Mouse (Mus musculus) spleen, postnatal 0 days (tissue): ENCODE data around the gene Clec5a. TPM values are rescaled to one million over a fixed set of nuclear protein-coding genes. Genes with fewer than 3 reads are reported as not detected.

ENCODE experiments used
- polyA plus RNA-seq: library from polyadenylated mRNA; unstranded; fragments of >200 nt; fragmentation: Nextera tagmentation; extraction: Ambion mirVana; gene quantifications from 2 replicates; pipeline ENCODE4 v1.2.1, GENCODE M21; 2015

Clec5a gene
- polyA plus RNA-seq = 15.6 and 22.9 TPM in 2 replicates

GRCm38 (mm10) chr6:40585645-40586044 is at the start of gene Clec5a:
Clec5a (minus strand) TSS chr6:40585821.

GRCm38 (mm10) chr6:40628406-40629000 is 42.9 kb upstream of the Clec5a start, which contains the start of gene Mgam:
Mgam (plus strand) TSS chr6:40628831.

GRCm38 (mm10) chr6:40613260-40613852 is 27.7 kb upstream of the Clec5a start, which contains the start of gene Tas2r138:
Tas2r138 (minus strand) TSS chr6:40613310.

GRCm38 (mm10) chr6:40569187-40569586 is 16.4 kb downstream of the Clec5a start, which contains the start of gene Olfr460:
Olfr460 (plus strand) TSS chr6:40569487.

GRCm38 (mm10) chr6:40554950-40555349 is 30.7 kb downstream of the Clec5a start, which contains the start of gene Olfr461:
Olfr461 (minus strand) TSS chr6:40555050.

Other genes starting within 250 kb of the Clec5a start
- gene E330009J07Rik, start 149.7 kb downstream of the Clec5a start, polyA plus RNA-seq = 2.9 and 5.0 TPM in 2 replicates
- gene Wee2, start 146.7 kb downstream of the Clec5a start, polyA plus RNA-seq = not detected in 2 replicates
- gene Ssbp1, start 114.5 kb downstream of the Clec5a start, polyA plus RNA-seq = 93.6 and 104 TPM in 2 replicates
- gene Tas2r137, start 94.6 kb downstream of the Clec5a start, polyA plus RNA-seq = not detected in 2 replicates
- gene Tas2r108, start 92.3 kb downstream of the Clec5a start, polyA plus RNA-seq = not detected in 2 replicates
- not detected in 2 replicates for gene Prss37, start 66.3 kb downstream of the Clec5a start, polyA plus RNA-seq
- not detected in 2 replicates for gene Olfr461, start 30.8 kb downstream of the Clec5a start, polyA plus RNA-seq
- gene Olfr460, start 16.3 kb downstream of the Clec5a start, polyA plus RNA-seq = not detected in 2 replicates
- gene Tas2r138, start 27.5 kb upstream of the Clec5a start, polyA plus RNA-seq = not detected in 2 replicates
- gene Mgam, start 43.0 kb upstream of the Clec5a start, polyA plus RNA-seq = 0.46 and 1.3 TPM in 2 replicates